Comparison of ENCODE assay signal across 8 mouse cellular contexts in the genomic region with DNA sequence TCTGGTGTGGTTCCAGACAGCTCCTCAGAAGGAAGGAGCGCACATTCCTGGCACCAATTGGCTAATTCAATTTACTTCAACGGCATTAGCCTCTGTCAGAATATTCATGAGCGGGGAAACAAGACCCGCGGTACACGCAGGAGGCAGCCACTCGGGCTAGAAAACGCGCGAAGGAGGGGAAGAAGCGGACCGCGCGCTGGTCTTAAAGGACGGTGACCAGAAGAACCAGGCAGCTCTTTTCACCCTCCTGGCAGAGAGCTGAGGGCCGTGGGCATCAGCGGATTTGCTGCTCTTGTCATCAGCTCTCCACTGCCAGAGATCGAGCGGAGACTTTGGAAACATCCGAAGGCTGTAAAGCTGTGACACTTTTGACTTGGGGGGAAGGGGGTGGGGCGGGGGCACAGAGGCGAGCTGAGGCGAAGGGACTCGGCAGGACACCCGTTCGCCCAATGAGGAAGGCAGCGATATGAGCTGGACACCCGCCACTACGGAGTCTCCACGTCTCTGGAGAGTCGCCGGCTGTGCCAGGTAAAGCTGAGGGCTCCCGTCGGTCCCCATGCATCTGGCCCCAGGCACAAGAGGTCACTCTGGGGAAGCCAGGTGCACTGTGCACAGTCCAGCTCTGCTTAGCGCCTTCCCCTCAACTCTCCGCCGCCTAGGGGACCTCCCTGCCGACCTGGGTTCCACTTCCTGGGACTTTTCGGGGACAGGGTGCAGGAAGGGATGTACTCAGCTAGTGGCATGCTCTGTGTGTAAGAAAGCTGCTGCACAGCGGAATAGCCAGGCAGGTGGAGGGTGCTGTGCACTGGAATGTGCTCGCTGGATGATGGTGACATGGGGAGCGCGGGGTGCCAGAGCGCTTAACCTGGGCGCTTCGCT. TPM values are rescaled to one million over a fixed set of nuclear protein-coding genes. Genes with fewer than 3 reads are reported as not detected.
DNase-seq lines count a peak whose midpoint lies in the region; ATAC-seq and TF ChIP-seq lines count a peak whose summit lies in the region.

A gene (plus strand): TSS at position 159 of the 879 bp plus-strand sequence.

- peaks cover 5% of the 10 kb centered on the region for H3K4me1 ChIP-seq in testis, adult 2 months (ENCODE audit: control insufficient read depth, insufficient read depth, low read length)
- peaks cover 3 to 9% of the 10 kb centered on the region in 2 experiments; a peak in 3 of 4 replicates for H3K4me1 ChIP-seq in heart, embryonic 14.5 days (ENCODE audit: control insufficient read depth in 2 of 2, insufficient read depth in 2 of 2, low read length in 2 of 2)
- H3K4me1 ChIP-seq in neural tube, embryonic 13.5 days (replicated peaks): peaks cover 22% of the 10 kb centered on the region

- no peaks in the 10 kb centered on the region for H3K27me3 ChIP-seq in testis, adult 2 months (ENCODE audit: control insufficient read depth, insufficient read depth, low read length)
- no peaks in the 10 kb centered on the region; the same call in 1 of the 2 replicates for H3K27me3 ChIP-seq in heart, embryonic 14.5 days (ENCODE audit: control insufficient read depth, insufficient read depth, low read length)
- H3K27me3 ChIP-seq in neural tube, embryonic 13.5 days: peaks cover 24% of the 10 kb centered on the region

- intact Hi-C loops in left cerebral cortex, postnatal 14 days (cut with DNase I): loop anchor here (5.0 kb wide), 1 partner anchor 541 kb away; no protein-coding TSS in a partner anchor

- no peak within 1 kb of the TSS for H3K27ac ChIP-seq in testis, adult 2 months (ENCODE audit: control insufficient read depth, insufficient read depth, low read depth, low read length)
- peak within 1 kb of the TSS in 1 of 2 experiments; percentile 0; a peak in 1 of 4 replicates for H3K27ac ChIP-seq in heart, embryonic 14.5 days (replicated peaks in 1 of 2; ENCODE audit: control insufficient read depth in 1 of 2, insufficient read depth in 1 of 2, low read depth in 2 of 2, low read length in 2 of 2)
- no peak within 1 kb of the TSS for H3K27ac ChIP-seq in neural tube, embryonic 13.5 days (replicated peaks)

- peak within 1 kb of the TSS; percentile 70 for H3K9ac ChIP-seq in heart, embryonic 14.5 days (ENCODE audit: low read length)
- peak within 1 kb of the TSS; percentile 71 for H3K9ac ChIP-seq in neural tube, embryonic 13.5 days

- no peak for TF ChIP-seq CTCF in testis, adult 2 months (IDR thresholded peaks at IDR 0.05; ENCODE audit: control insufficient read depth, insufficient read depth, insufficient replicate concordance, low read depth, low read length)

- H3K4me3 ChIP-seq in testis, adult 2 months (ENCODE audit: control insufficient read depth, low read depth, low read length): peak within 1 kb of the TSS; percentile 25
- H3K4me3 ChIP-seq in heart, embryonic 14.5 days (ENCODE audit: control insufficient read depth in 1 of 2, insufficient read depth in 1 of 2, low read depth in 1 of 2, low read length in 2 of 2): peak within 1 kb of the TSS; percentile 45 to 62
- H3K4me3 ChIP-seq in neural tube, embryonic 13.5 days: peak within 1 kb of the TSS; percentile 53

- H3K36me3 ChIP-seq in testis, adult 2 months (ENCODE audit: control insufficient read depth, insufficient read depth, low read length): no peaks in the 10 kb centered on the region
- H3K36me3 ChIP-seq in heart, embryonic 14.5 days (ENCODE audit: control insufficient read depth, insufficient read depth, low read length): no peaks in the 10 kb centered on the region
- H3K36me3 ChIP-seq in neural tube, embryonic 13.5 days: no peaks in the 10 kb centered on the region

- peak within 1 kb of the TSS; percentile 89 for H3K4me2 ChIP-seq in heart, embryonic 14.5 days (ENCODE audit: low read length)
- peak within 1 kb of the TSS; percentile 94 for H3K4me2 ChIP-seq in neural tube, embryonic 13.5 days

- no peak for DNase-seq in testis, postnatal 14 days (ENCODE audit: low spot score)
- peak; percentile 58 for DNase-seq in embryo, embryonic 11 days
- peak; percentile 23 to 44 for DNase-seq in left cerebral cortex, postnatal 14 days (ENCODE audit: low spot score in 2 of 2)
- no peak for DNase-seq in thymus, postnatal 10 days (ENCODE audit: low spot score in 2 of 2)

- peak; percentile 54; the same call in 1 of the 2 replicates for ATAC-seq in heart, embryonic 14.5 days (ENCODE audit: insufficient number of reproducible peaks, insufficient read depth, low FRiP score, low read depth)
- ATAC-seq in neural tube, embryonic 13.5 days (ENCODE audit: low read depth): peak; percentile 78
- no peak for ATAC-seq in CD4-positive, CD25-positive, alpha-beta regulatory T cell, adult 4 months

- TF ChIP-seq POLR2A in testis, adult 2 months (IDR thresholded peaks at IDR 0.05; ENCODE audit: control insufficient read depth, low read depth, low read length): no peak

- H3K9me3 ChIP-seq in heart, embryonic 14.5 days (ENCODE audit: control insufficient read depth, low read length): no peaks in the 10 kb centered on the region
- H3K9me3 ChIP-seq in neural tube, embryonic 13.5 days: no peaks in the 10 kb centered on the region

- WGBS in heart, embryonic 14.5 days: under 1% methylated on average over 46 of the region's 46 CpGs
- under 1% methylated on average over 46 of the region's 46 CpGs for WGBS in neural tube, embryonic 13.5 days

RNA-seq across cellular contexts. Expression of the gene that starts here (rescaled TPM):
- 0.38 and 0.59 TPM in 2 replicates for polyA plus RNA-seq in testis, adult 2 months (2012; rRNA removed)
- polyA plus RNA-seq in heart, embryonic 14.5 days (2014; fragmentation: Nextera tagmentation; extraction: Ambion mirVana): 1.3 and 1.4 TPM in 2 replicates
- total RNA-seq in left cerebral cortex, postnatal 14 days (2021): 10 to 100 TPM; 24.4 to 25.4 TPM
- 1.6 and 1.8 TPM in 2 replicates for polyA plus RNA-seq in neural tube, embryonic 13.5 days (2015; fragmentation: Nextera tagmentation; extraction: Ambion mirVana)
- not detected for polyA plus RNA-seq in CD4-positive, CD25-positive, alpha-beta regulatory T cell, adult 4 months (2017; shearing (Covaris generic))

Comparison
In these comparisons a context has a peak if more than half of its experiments do, and no peak if none do; other contexts are left out.
1. DNase-seq: peak in embryo, embryonic 11 days (single experiment) and left cerebral cortex, postnatal 14 days (2 of 2); none in testis, postnatal 14 days (single experiment) and thymus, postnatal 10 days (0 of 2).
2. Peak in every context shown above with its lines, with median percentiles within 50 percentile points of each other: H3K4me3 ChIP-seq.